Mouse (Mus musculus) CH12.LX (cell line): Measurements from ENCODE around the gene Rdh7.

Source experiments
- CTCF ChIP-seq, 2 experiments: IDR thresholded peaks in 1 of 2; conservative IDR thresholded peaks in 1 of 2; 2 replicates each; pipeline ENCODE4 v1.5.1; 2011 to 2012; ENCODE audit warnings: low read depth in 2 of 2, low read length in 2 of 2, improper control_type of control experiment in 1 of 2, inconsistent platforms in 1 of 2, mild to moderate bottlenecking in 1 of 2, moderate library complexity in 1 of 2
- POLR2A ChIP-seq: IDR thresholded peaks from 2 replicates; pipeline ENCODE4 v1.6.1; 2011; ENCODE audit warnings: low read depth, mild to moderate bottlenecking, improper control_type of control experiment, low read length
- RCOR1 ChIP-seq: conservative IDR thresholded peaks from 2 replicates; pipeline ENCODE4 v1.6.1; 2012; ENCODE audit warnings: low read depth, mild to moderate bottlenecking, inconsistent platforms, low read length, improper control_type of control experiment
- ZNF384 ChIP-seq: IDR thresholded peaks from 2 replicates; pipeline ENCODE4 v1.6.1; 2012; ENCODE audit warnings: low read depth, low read length, improper control_type of control experiment, inconsistent platforms

GRCm38 (mm10) chr10:127932290-127932926 lies 43.8 kb upstream of the Rdh7 start:
- no peak for TF ChIP-seq ZNF384
- TF ChIP-seq CTCF (conservative IDR thresholded peaks at IDR 0.05 in 1 of 2, IDR thresholded peaks at IDR 0.05 in 1 of 2; ENCODE audit: low read depth in 2 of 2, low read length in 2 of 2), result no peak
- no peak for TF ChIP-seq RCOR1
- no peak for TF ChIP-seq POLR2A
